ENCODE assay signal across 8 mouse cellular contexts in the genomic region with DNA sequence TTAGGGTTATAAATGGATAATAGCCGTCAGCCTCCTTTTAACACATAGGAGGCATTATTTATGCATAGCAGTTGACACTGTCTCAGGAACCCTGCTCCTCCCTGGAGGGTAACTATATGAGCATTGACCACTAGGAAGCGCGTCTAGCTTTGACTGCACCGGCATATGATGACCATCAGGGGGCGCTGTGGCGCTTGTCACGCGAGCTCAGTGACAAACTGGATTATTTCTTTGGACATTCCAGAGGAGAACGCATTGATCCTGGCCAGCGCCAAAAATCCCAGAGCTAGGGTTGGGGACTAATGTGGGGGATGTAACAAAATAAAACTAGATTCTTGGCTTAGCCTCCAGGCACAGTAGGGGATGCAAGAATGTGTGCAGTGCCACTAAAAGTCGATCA. TPM values are rescaled to one million over a fixed set of nuclear protein-coding genes. Genes with fewer than 3 reads are reported as not detected.
A peak's percentile ranks its signal among the peaks of the same experiment; 100 is the strongest.
DNase-seq lines count a peak whose midpoint lies in the region; ATAC-seq lines count a peak whose summit lies in the region.

No protein-coding gene starts in this region.

- H3K4me1 ChIP-seq in liver, embryonic 12.5 days: no peaks in the 10 kb centered on the region
- 0 out of 2 replicates have a peak, but pooled peaks cover 6% of the 10 kb centered on the region for H3K4me1 ChIP-seq in intestine, embryonic 16.5 days (ENCODE audit: control insufficient read depth, insufficient read depth, low read length)

- no peak overlapping the region for H3K27ac ChIP-seq in liver, embryonic 12.5 days
- H3K27ac ChIP-seq in intestine, embryonic 16.5 days (ENCODE audit: low read length): no peak overlapping the region

- no peaks in the 10 kb centered on the region for H3K9me3 ChIP-seq in liver, embryonic 12.5 days (replicated peaks)
- H3K9me3 ChIP-seq in intestine, embryonic 16.5 days (ENCODE audit: control insufficient read depth, low read length): no peaks in the 10 kb centered on the region

- ATAC-seq in liver, embryonic 12.5 days: no peak
- ATAC-seq in intestine, embryonic 16.5 days: peak; percentile 25; the same call in 1 of the 2 replicates

- intact Hi-C loops in left cerebral cortex, postnatal 25 days (cut with DNase I): loop anchor here (1.0 kb wide), 1 partner anchor 27 kb away; no protein-coding TSS in a partner anchor

- peak; percentile 71 for DNase-seq in liver
- peak; percentile 61 for DNase-seq in c-Kit-positive CD71-negative TER-119-negative erythroid progenitor cells, embryonic 14.5 days (ENCODE audit: low read depth)
- DNase-seq in frontal cortex, postnatal 25 days (ENCODE audit: low spot score in 2 of 2): peak; percentile 55
- DNase-seq in left cerebral cortex, postnatal 25 days (ENCODE audit: low spot score in 2 of 2): peak; percentile 75 to 76
- peak; percentile 75 for DNase-seq in naive thymus-derived CD4-positive, alpha-beta T cell, adult 2 months (ENCODE audit: low read depth)
- DNase-seq in testis, postnatal 14 days (ENCODE audit: low spot score): peak; percentile 81

- H3K9ac ChIP-seq in liver, embryonic 12.5 days: no peak overlapping the region
- H3K9ac ChIP-seq in intestine, embryonic 16.5 days (ENCODE audit: low read depth, low read length): no peak overlapping the region

- 8% methylated on average over 11 of the region's 11 CpGs for WGBS in liver, embryonic 12.5 days (ENCODE audit: insufficient replicate concordance)
- 10% methylated on average over 11 of the region's 11 CpGs for WGBS in intestine, embryonic 16.5 days

- H3K27me3 ChIP-seq in liver, embryonic 12.5 days (replicated peaks): peaks cover 50% of the 10 kb centered on the region
- no peaks in the 10 kb centered on the region for H3K27me3 ChIP-seq in intestine, embryonic 16.5 days (replicated peaks; ENCODE audit: control insufficient read depth, insufficient read depth, low read length)

- H3K4me2 ChIP-seq in liver, embryonic 12.5 days: no peak overlapping the region
- H3K4me2 ChIP-seq in intestine, embryonic 16.5 days (ENCODE audit: low read depth, low read length): no peak overlapping the region

- no peak overlapping the region for H3K4me3 ChIP-seq in liver, embryonic 12.5 days
- H3K4me3 ChIP-seq in intestine, embryonic 16.5 days (ENCODE audit: low read length): no peak overlapping the region

- H3K36me3 ChIP-seq in liver, embryonic 12.5 days: no peaks in the 10 kb centered on the region
- no peaks in the 10 kb centered on the region for H3K36me3 ChIP-seq in intestine, embryonic 16.5 days (ENCODE audit: control insufficient read depth, insufficient read depth, low read length)

RNA-seq across cellular contexts. Expression of gene Ltbp4, which starts 35.3 kb away (rescaled TPM):
- polyA plus RNA-seq in liver, embryonic 12.5 days (2016; fragmentation: Nextera tagmentation; extraction: Ambion mirVana): 5.7 TPM in 2 replicates
- polyA plus RNA-seq in intestine, embryonic 16.5 days (2015; fragmentation: Nextera tagmentation; extraction: Ambion mirVana): 70.2 and 79.2 TPM in 2 replicates
- total RNA-seq in left cerebral cortex, postnatal 25 days (2021): 10 to 100 TPM; 46.7 to 50.4 TPM

RNA-seq across cellular contexts. Expression of gene Numbl, which starts 43.9 kb away (rescaled TPM):
- 3.9 and 4.0 TPM in 2 replicates for polyA plus RNA-seq in liver, embryonic 12.5 days (2016; fragmentation: Nextera tagmentation; extraction: Ambion mirVana)
- 9.1 and 10.8 TPM in 2 replicates for polyA plus RNA-seq in intestine, embryonic 16.5 days (2015; fragmentation: Nextera tagmentation; extraction: Ambion mirVana)
- total RNA-seq in left cerebral cortex, postnatal 25 days (2021): 100 to 1,000 TPM; 119 to 130 TPM

RNA-seq across cellular contexts. Expression of gene Shkbp1, which starts 53.6 kb away (rescaled TPM):
- polyA plus RNA-seq in liver, embryonic 12.5 days (2016; fragmentation: Nextera tagmentation; extraction: Ambion mirVana): 32.1 and 36.1 TPM in 2 replicates
- 35.6 and 37.8 TPM in 2 replicates for polyA plus RNA-seq in intestine, embryonic 16.5 days (2015; fragmentation: Nextera tagmentation; extraction: Ambion mirVana)
- total RNA-seq in left cerebral cortex, postnatal 25 days (2021): 10 to 100 TPM; 21.7 to 31.2 TPM

RNA-seq across cellular contexts. Expression of gene Gm20479, which starts 55.0 kb away (rescaled TPM):
- not detected in 2 replicates for polyA plus RNA-seq in liver, embryonic 12.5 days (2016; fragmentation: Nextera tagmentation; extraction: Ambion mirVana)
- 1.6 TPM in 1 of 2 replicates, not detected in the other for polyA plus RNA-seq in intestine, embryonic 16.5 days (2015; fragmentation: Nextera tagmentation; extraction: Ambion mirVana)
- not detected for total RNA-seq in left cerebral cortex, postnatal 25 days (2021)

Comparison
In these comparisons a context has a peak if more than half of its experiments do, and no peak if none do; other contexts are left out.
1. RNA of gene Ltbp4, which starts 35.3 kb away (polyA plus RNA-seq): 70.2 to 79.2 TPM in intestine, embryonic 16.5 days; 5.7 TPM in liver, embryonic 12.5 days; every median in the first group is over 10 times any median in the second.
2. Peak in every context shown above with its lines, with median percentiles within 50 percentile points of each other: DNase-seq.